Mouse (Mus musculus): ENCODE measurements at regions not wholly inside any gene's neighbourhood (a gene's known extent, or its start where the extent isn't known, plus 50 kb on each side); places are given as distances from the start of the nearest gene placed in this dataset.

DNA sequence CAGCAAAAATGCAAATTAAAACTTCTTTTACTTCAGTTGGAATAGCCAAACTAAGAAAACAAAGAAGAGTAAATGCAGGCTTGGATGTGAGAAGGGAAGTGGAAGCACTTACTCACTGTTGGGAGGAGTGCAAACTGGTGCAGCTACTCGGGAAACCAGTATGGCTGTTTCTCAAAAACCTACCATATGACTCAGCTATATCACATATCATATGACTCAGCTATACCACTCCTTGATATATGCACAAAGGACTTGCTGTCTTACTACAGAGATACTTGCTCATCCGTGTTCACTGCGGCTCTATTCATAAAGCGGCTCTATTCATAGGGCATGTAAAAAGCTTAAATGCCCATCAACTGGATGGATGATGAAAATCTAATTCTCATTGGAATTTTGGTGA, 59.5 kb upstream of the Fam19a1 start:
- Histone ChIP-seq H3K9ac (no peak overlapping the region), H3K9me3 (no peaks in the 10 kb centered on the region), H3K4me1 (no peaks in the 10 kb centered on the region), H3K27ac (replicated peaks) (no peak overlapping the region), H3K4me2 (no peak overlapping the region), H3K36me3 (no peaks in the 10 kb centered on the region), H3K27me3 (replicated peaks) (no peaks in the 10 kb centered on the region), H3K4me3 (no peak overlapping the region)
- WGBS: 77% methylated on average over 4 of the region's 4 CpGs
- no peak for ATAC-seq (ENCODE audit: extremely low read depth, insufficient number of reproducible peaks, low FRiP score, low TSS enrichment)

DNA sequence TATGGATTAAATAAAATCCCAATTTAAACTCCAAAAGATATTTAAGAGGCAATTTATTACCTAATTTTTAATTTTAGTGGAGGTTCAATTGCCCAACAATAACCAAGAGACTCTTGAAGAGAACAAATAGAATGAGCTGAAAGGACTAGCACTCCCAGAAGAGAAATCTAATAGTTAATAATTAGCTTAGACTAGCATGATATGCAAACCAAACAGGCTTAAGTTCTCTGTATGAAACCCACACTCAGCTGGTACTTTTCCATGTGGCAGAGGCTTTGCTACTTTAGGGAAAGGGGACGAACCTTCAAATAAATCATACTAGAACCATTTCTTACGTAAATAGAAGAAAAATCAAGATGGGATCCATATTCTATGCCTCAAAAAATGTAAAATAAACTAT, 55.9 kb upstream of the Fam19a1 start:
- no peak for ATAC-seq (ENCODE audit: extremely low read depth, insufficient number of reproducible peaks, low FRiP score, low TSS enrichment)
- H3K27ac ChIP-seq (replicated peaks): no peak overlapping the region
- WGBS: 71% methylated on average over 2 of the region's 2 CpGs

DNA sequence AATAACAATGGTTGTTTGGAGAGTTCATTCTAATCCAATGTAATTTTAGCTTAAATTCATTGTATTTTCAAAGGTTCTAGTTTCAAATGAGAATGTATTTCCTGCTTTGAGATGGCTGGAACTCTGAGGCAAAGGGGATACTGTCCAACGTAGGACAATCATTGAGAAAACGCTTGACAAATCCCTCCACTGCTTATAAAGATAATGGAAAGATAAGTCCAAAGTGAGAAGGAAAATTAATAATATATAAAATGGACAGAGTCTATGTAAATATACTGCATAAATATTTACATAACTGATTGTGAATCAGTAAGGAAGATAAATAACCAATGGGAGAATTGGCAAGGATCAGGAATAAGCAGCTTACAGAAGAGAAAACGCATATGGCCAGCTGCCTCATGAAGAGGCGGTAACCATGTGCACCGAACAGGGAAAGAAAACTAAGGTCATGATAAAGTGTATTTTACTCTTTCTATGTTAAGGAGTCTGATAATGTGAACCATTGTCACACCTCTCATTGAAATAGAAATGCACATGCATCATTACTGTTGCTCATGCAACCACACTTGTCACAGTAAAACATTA, 55.3 kb upstream of the Fam19a1 start:
- ATAC-seq (ENCODE audit: extremely low read depth, insufficient number of reproducible peaks, low FRiP score, low TSS enrichment): no peak
- Histone ChIP-seq H3K9me3 (no peaks in the 10 kb centered on the region), H3K4me2 (no peak overlapping the region), H3K4me1 (no peaks in the 10 kb centered on the region), H3K27me3 (replicated peaks) (no peaks in the 10 kb centered on the region), H3K4me3 (no peak overlapping the region), H3K36me3 (no peaks in the 10 kb centered on the region), H3K27ac (replicated peaks) (no peak overlapping the region), H3K9ac (no peak overlapping the region)
- 72% methylated on average over 5 of the region's 5 CpGs for WGBS

More for the DNA sequence above, 55.9 kb upstream of the Fam19a1 start:
- H3K27me3 ChIP-seq (replicated peaks): no peaks in the 10 kb centered on the region
- H3K4me3 ChIP-seq: no peak overlapping the region
- H3K4me2 ChIP-seq: no peak overlapping the region
- H3K36me3 ChIP-seq: no peaks in the 10 kb centered on the region
- no peaks in the 10 kb centered on the region for H3K4me1 ChIP-seq
- H3K9me3 ChIP-seq: no peaks in the 10 kb centered on the region
- no peak overlapping the region for H3K9ac ChIP-seq

DNA sequence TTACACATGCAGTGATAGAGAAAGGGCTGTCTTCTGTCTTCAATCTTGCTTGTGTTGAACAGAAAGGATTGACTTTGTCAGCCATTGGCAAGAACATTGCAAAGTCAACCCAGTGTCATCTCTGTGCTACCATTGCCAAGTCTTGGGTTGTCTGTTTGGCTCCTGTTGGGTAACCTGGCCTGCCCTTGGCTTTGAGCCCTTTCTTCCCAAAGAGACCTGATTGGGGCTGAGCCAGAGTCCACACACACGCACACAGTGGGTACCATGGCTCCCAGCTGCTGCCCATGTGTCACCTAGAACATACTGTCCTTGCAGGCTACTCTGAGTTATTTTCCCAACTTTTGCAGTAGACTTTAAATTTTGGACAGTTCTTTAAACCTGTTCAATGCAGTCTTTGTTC, 51.0 kb upstream of the Fam19a1 start:
- ATAC-seq (ENCODE audit: extremely low read depth, insufficient number of reproducible peaks, low FRiP score, low TSS enrichment): no peak
- no peaks in the 10 kb centered on the region for H3K4me1 ChIP-seq
- H3K27ac ChIP-seq (replicated peaks): no peak overlapping the region
- H3K4me3 ChIP-seq: no peak overlapping the region
- no peak overlapping the region for H3K4me2 ChIP-seq
- WGBS: 55% methylated on average over 1 of the region's 1 CpGs
- H3K9ac ChIP-seq: no peak overlapping the region
- no peaks in the 10 kb centered on the region for H3K9me3 ChIP-seq
- H3K36me3 ChIP-seq: no peaks in the 10 kb centered on the region
- H3K27me3 ChIP-seq (replicated peaks): no peaks in the 10 kb centered on the region

Measured in heart, embryonic 13.5 days (tissue).